Mouse (Mus musculus) CH12.LX (cell line): ENCODE measurements around the gene Pfkfb4. TPM values are rescaled to one million over a fixed set of nuclear protein-coding genes. Genes with fewer than 3 reads are reported as not detected.
A peak's percentile ranks its signal among the peaks of the same experiment; 100 is the strongest.

Experiments
- DNase-seq: peaks from one replicate; pipeline ENCODE4 v3.0.0-alpha.2; 2013; ENCODE audit errors: extremely low read depth
- H3K27ac ChIP-seq: 2 replicates; pipeline ENCODE4 v1.5.1; 2012; ENCODE audit warnings: low read depth, mild to moderate bottlenecking, control low read depth, moderate library complexity; ENCODE audit not compliant: insufficient read depth
- H3K27me3 ChIP-seq: replicated peaks from 2 replicates; pipeline ENCODE3; 2012; ENCODE audit warnings: inconsistent platforms
- H3K36me3 ChIP-seq, 2 experiments: replicated peaks in 1 of 2; 2 replicates each; pipeline versions ENCODE3 to v1.6.1; 2012; ENCODE audit warnings: inconsistent platforms in 1 of 2, low read length in 1 of 2, mild to moderate bottlenecking in 1 of 2, mixed read lengths in 1 of 2, moderate library complexity in 1 of 2; ENCODE audit not compliant: control insufficient read depth in 1 of 2, insufficient read depth in 1 of 2
- H3K4me1 ChIP-seq, 2 experiments: 2 replicates each; pipeline ENCODE4 v1.6.1; 2012; ENCODE audit warnings: inconsistent platforms in 1 of 2, moderate library complexity in 1 of 2; ENCODE audit not compliant: insufficient read depth in 2 of 2, control insufficient read depth in 1 of 2
- H3K4me2 ChIP-seq: 2 replicates; pipeline ENCODE4 v1.6.1; 2012; ENCODE audit warnings: low read depth, mild to moderate bottlenecking, control low read depth; ENCODE audit not compliant: poor library complexity, insufficient read depth, severe bottlenecking
- H3K4me3 ChIP-seq, 3 experiments: fragments of 150-350 bp in 1 of 3; sonication (generic) in 1 of 3; replicated peaks in 1 of 3; 2 replicates each; pipeline versions ENCODE3 to v1.5.1; 2011 to 2012; ENCODE audit warnings: low read depth in 2 of 3, low read length in 2 of 3, mild to moderate bottlenecking in 2 of 3, moderate library complexity in 2 of 3, control low read depth in 1 of 3, improper control_type of control experiment in 1 of 3, inconsistent platforms in 1 of 3, mixed read lengths in 1 of 3; ENCODE audit not compliant: poor library complexity in 1 of 3
- H3K79me2 ChIP-seq: replicated peaks from 2 replicates; pipeline ENCODE4 v1.6.1; 2012; ENCODE audit warnings: mild to moderate bottlenecking, moderate library complexity; ENCODE audit not compliant: control insufficient read depth, poor library complexity, insufficient read depth, severe bottlenecking; ENCODE audit errors: extremely low read depth
- H3K9ac ChIP-seq: 2 replicates; pipeline ENCODE4 v1.6.1; 2012; ENCODE audit warnings: low read depth, mild to moderate bottlenecking, control low read depth, moderate library complexity; ENCODE audit not compliant: insufficient read depth
- H3K9me3 ChIP-seq: replicated peaks from 2 replicates; pipeline ENCODE3; 2012; ENCODE audit warnings: low read length, inconsistent platforms, mixed read lengths
- BHLHE40 ChIP-seq: IDR thresholded peaks from 2 replicates; pipeline ENCODE4 v1.6.1; 2011; ENCODE audit warnings: mild to moderate bottlenecking, low read depth, low read length, improper control_type of control experiment
- CHD1 ChIP-seq: IDR thresholded peaks from 2 replicates; pipeline ENCODE4 v1.6.1; 2012; ENCODE audit warnings: low read depth, low read length, improper control_type of control experiment, inconsistent platforms
- CHD2 ChIP-seq: IDR thresholded peaks from 2 replicates; pipeline ENCODE4 v1.6.1; 2011; ENCODE audit warnings: low read length, improper control_type of control experiment
- CTCF ChIP-seq, 2 experiments: IDR thresholded peaks in 1 of 2; conservative IDR thresholded peaks in 1 of 2; 2 replicates each; pipeline ENCODE4 v1.5.1; 2011 to 2012; ENCODE audit warnings: low read depth in 2 of 2, low read length in 2 of 2, improper control_type of control experiment in 1 of 2, inconsistent platforms in 1 of 2, mild to moderate bottlenecking in 1 of 2, moderate library complexity in 1 of 2
- E2F4 ChIP-seq: IDR thresholded peaks from 2 replicates; pipeline ENCODE4 v1.6.1; 2011; ENCODE audit warnings: low read depth, low read length, improper control_type of control experiment; ENCODE audit not compliant: insufficient replicate concordance
- ELF1 ChIP-seq: IDR thresholded peaks from 2 replicates; pipeline ENCODE4 v1.6.1; 2014; ENCODE audit warnings: low read depth, mild to moderate bottlenecking, inconsistent platforms, low read length, improper control_type of control experiment
- EP300 ChIP-seq: IDR thresholded peaks from 2 replicates; pipeline ENCODE4 v1.6.1; 2011; ENCODE audit warnings: low read length, improper control_type of control experiment
- ETS1 ChIP-seq: conservative IDR thresholded peaks from 2 replicates; pipeline ENCODE4 v1.6.1; 2012; ENCODE audit warnings: low read depth, mild to moderate bottlenecking, inconsistent platforms, low read length, improper control_type of control experiment, moderate library complexity
- GABPA ChIP-seq: IDR thresholded peaks from 2 replicates; pipeline ENCODE4 v1.6.1; 2012; ENCODE audit warnings: low read depth, low read length, improper control_type of control experiment, inconsistent platforms; ENCODE audit not compliant: insufficient replicate concordance
- HCFC1 ChIP-seq: IDR thresholded peaks from 2 replicates; pipeline ENCODE4 v1.6.1; 2012; ENCODE audit warnings: low read depth, mild to moderate bottlenecking, inconsistent platforms, low read length, improper control_type of control experiment
- IRF4 ChIP-seq: IDR thresholded peaks from 2 replicates; pipeline ENCODE4 v1.6.1; 2014; ENCODE audit warnings: low read depth, mild to moderate bottlenecking, inconsistent platforms, low read length, improper control_type of control experiment
- JUN ChIP-seq: IDR thresholded peaks from 2 replicates; pipeline ENCODE4 v1.6.1; 2011; ENCODE audit warnings: low read depth, mild to moderate bottlenecking, low read length, improper control_type of control experiment, moderate library complexity; ENCODE audit not compliant: insufficient read depth
- JUND ChIP-seq: conservative IDR thresholded peaks from 2 replicates; pipeline ENCODE4 v1.6.1; 2011; ENCODE audit warnings: low read depth, low read length, improper control_type of control experiment
- KAT2A ChIP-seq: IDR thresholded peaks from 2 replicates; pipeline ENCODE4 v1.6.1; 2012; ENCODE audit warnings: low read length, improper control_type of control experiment, inconsistent platforms; ENCODE audit not compliant: insufficient replicate concordance
- MAFK ChIP-seq: IDR thresholded peaks from 2 replicates; pipeline ENCODE4 v1.6.1; 2011; ENCODE audit warnings: low read length, improper control_type of control experiment; ENCODE audit not compliant: insufficient replicate concordance
- MAX ChIP-seq: IDR thresholded peaks from 2 replicates; pipeline ENCODE4 v1.6.1; 2011; ENCODE audit warnings: low read length, improper control_type of control experiment
- MAZ ChIP-seq: IDR thresholded peaks from 2 replicates; pipeline ENCODE4 v1.6.1; 2012; ENCODE audit warnings: low read depth, mild to moderate bottlenecking, inconsistent platforms, low read length, improper control_type of control experiment, moderate library complexity
- MEF2A ChIP-seq: IDR thresholded peaks from 2 replicates; pipeline ENCODE4 v1.6.1; 2014; ENCODE audit warnings: low read depth, mild to moderate bottlenecking, inconsistent platforms, low read length, improper control_type of control experiment, borderline replicate concordance
- MYC ChIP-seq: IDR thresholded peaks from 2 replicates; pipeline ENCODE4 v1.6.1; 2011; ENCODE audit warnings: low read depth, mild to moderate bottlenecking, improper control_type of control experiment, low read length
- NELFE ChIP-seq: IDR thresholded peaks from 2 replicates; pipeline ENCODE4 v1.6.1; 2011; ENCODE audit warnings: low read depth, low read length, improper control_type of control experiment
- NRF1 ChIP-seq: IDR thresholded peaks from 2 replicates; pipeline ENCODE4 v1.6.1; 2014; ENCODE audit warnings: low read depth, mild to moderate bottlenecking, inconsistent platforms, low read length, improper control_type of control experiment, moderate library complexity
- PAX5 ChIP-seq: IDR thresholded peaks from 2 replicates; pipeline ENCODE4 v1.6.1; 2012; ENCODE audit warnings: low read length, inconsistent platforms, mixed read lengths
- POLR2A ChIP-seq: IDR thresholded peaks from 2 replicates; pipeline ENCODE4 v1.6.1; 2011; ENCODE audit warnings: low read depth, mild to moderate bottlenecking, improper control_type of control experiment, low read length
- POLR2AphosphoS2 ChIP-seq: IDR thresholded peaks from 2 replicates; pipeline ENCODE4 v1.6.1; 2011; ENCODE audit warnings: low read depth, low read length, improper control_type of control experiment
- RAD21 ChIP-seq: IDR thresholded peaks from 2 replicates; pipeline ENCODE4 v1.6.1; 2011; ENCODE audit warnings: low read depth, mild to moderate bottlenecking, low read length, improper control_type of control experiment, moderate library complexity
- RCOR1 ChIP-seq: conservative IDR thresholded peaks from 2 replicates; pipeline ENCODE4 v1.6.1; 2012; ENCODE audit warnings: low read depth, mild to moderate bottlenecking, inconsistent platforms, low read length, improper control_type of control experiment
- SIN3A ChIP-seq: IDR thresholded peaks from 2 replicates; pipeline ENCODE4 v1.6.1; 2012; ENCODE audit warnings: low read length, improper control_type of control experiment, inconsistent platforms
- SMC3 ChIP-seq: IDR thresholded peaks from 2 replicates; pipeline ENCODE4 v1.6.1; 2011; ENCODE audit warnings: low read depth, low read length, improper control_type of control experiment
- TBP ChIP-seq: conservative IDR thresholded peaks from 2 replicates; pipeline ENCODE4 v1.6.1; 2011; ENCODE audit warnings: low read depth, low read length, improper control_type of control experiment
- TCF12 ChIP-seq: IDR thresholded peaks from 2 replicates; pipeline ENCODE4 v1.6.1; 2014; ENCODE audit warnings: low read depth, mild to moderate bottlenecking, inconsistent platforms, low read length, improper control_type of control experiment
- UBTF ChIP-seq: IDR thresholded peaks from 2 replicates; pipeline ENCODE4 v1.6.1; 2012; ENCODE audit warnings: low read depth, mild to moderate bottlenecking, inconsistent platforms, low read length, improper control_type of control experiment, moderate library complexity
- USF1 ChIP-seq: IDR thresholded peaks from 2 replicates; pipeline ENCODE4 v1.6.1; 2014; ENCODE audit warnings: low read depth, mild to moderate bottlenecking, inconsistent platforms, low read length, improper control_type of control experiment
- USF2 ChIP-seq: conservative IDR thresholded peaks from 2 replicates; pipeline ENCODE4 v1.6.1; 2011; ENCODE audit warnings: low read depth, low read length, improper control_type of control experiment
- ZC3H11A ChIP-seq: IDR thresholded peaks from 2 replicates; pipeline ENCODE4 v1.6.1; 2012; ENCODE audit warnings: low read depth, mild to moderate bottlenecking, inconsistent platforms, low read length, improper control_type of control experiment
- ZKSCAN1 ChIP-seq: IDR thresholded peaks from 2 replicates; pipeline ENCODE4 v1.6.1; 2012; ENCODE audit warnings: low read depth, inconsistent platforms, low read length, improper control_type of control experiment, borderline replicate concordance
- ZNF384 ChIP-seq: IDR thresholded peaks from 2 replicates; pipeline ENCODE4 v1.6.1; 2012; ENCODE audit warnings: low read depth, low read length, improper control_type of control experiment, inconsistent platforms
- dilution Hi-C: fragments of 300-500 bp; cut with MboI; formaldehyde crosslinking; loops from 2 replicates; pipeline ENCODE4 v1.14.3; 2020; ENCODE audit warnings: low sequenced_read_pairs; ENCODE audit not compliant: extremely low pct_unique_long_range_greater_than_20kb, extremely low pct_ligation_motif_present
- in situ Hi-C: fragments of 300-500 bp; cut with MboI; formaldehyde crosslinking; loops from 3 replicates; pipeline ENCODE4 v1.14.3; 2019; ENCODE audit warnings: low sequenced_read_pairs, low pct_ligation_motif_present, low pct_unique_long_range_greater_than_20kb, mixed read lengths
- polyA plus RNA-seq: library from polyadenylated mRNA; unstranded; fragments of >175 nt; gene quantifications from 2 replicates; pipeline ENCODE4 v1.2.1, GENCODE M21; 2012; ENCODE audit warnings: low read depth; ENCODE audit not compliant: insufficient read length
- total RNA-seq, 2 experiments: library from RNA; depleted of rRNA; stranded (reverse); fragments of 300-350 nt in 1 of 2; fragments of >200 nt in 1 of 2; gene quantifications; 2 replicates each; pipeline ENCODE4 v1.2.3; 2012 to 2014

Pfkfb4 gene
- total and polyA plus RNA-seq, 3 experiments, result 5.1 to 6.7 (median 5.9) TPM

- TF ChIP-seq JUN, result no peak
- no peak for TF ChIP-seq UBTF
- no peak for TF ChIP-seq PAX5
- TF ChIP-seq SMC3, result peak; percentile 85
- TF ChIP-seq POLR2AphosphoS2, result no peak
- TF ChIP-seq RAD21, result peak; percentile 76
- no peak for TF ChIP-seq TCF12
- TF ChIP-seq USF2, result no peak
- peak; percentile 28 for TF ChIP-seq ZC3H11A
- no peak for TF ChIP-seq MYC
Measured at GRCm38 (mm10) chr9:109046306-109046705, 54.7 kb downstream of the Pfkfb4 start (continued).

GRCm38 (mm10) chr9:109049316-109049715 is 57.7 kb downstream of the Pfkfb4 start:
- peaks cover 15 to 37% of the 10 kb centered on the region in 2 experiments for H3K4me1 ChIP-seq
- H3K36me3 ChIP-seq, result peaks cover 0 to 15% of the 10 kb centered on the region in 2 experiments
- no peaks in the 10 kb centered on the region for H3K9me3 ChIP-seq
- dilution Hi-C loops (no loop called here), in situ Hi-C loops (loop anchor here (5.0 kb wide), 1 partner anchor 42 kb away; no protein-coding TSS in a partner anchor)
- H3K4me3 ChIP-seq, result peak overlapping the region; percentile 67 to 91 (median 80)
- peak overlapping the region; percentile 88 for H3K4me2 ChIP-seq
- no peaks in the 10 kb centered on the region for H3K27me3 ChIP-seq
- DNase-seq, result no peak
- H3K27ac ChIP-seq, result peak overlapping the region; percentile 93; the same call in 1 of the 2 replicates
- H3K79me2 ChIP-seq, result peaks cover 47% of the 10 kb centered on the region
- peak overlapping the region; percentile 67 for H3K9ac ChIP-seq
- TF ChIP-seq HCFC1, result no peak
- peak in 1 of 2 experiments; percentile 54; a peak in 2 of 4 replicates for TF ChIP-seq CTCF (conservative IDR thresholded peaks at IDR 0.05 in 1 of 2, IDR thresholded peaks at IDR 0.05 in 1 of 2; ENCODE audit: low read depth in 2 of 2, low read length in 2 of 2)
- TF ChIP-seq CHD2, result no peak
- TF ChIP-seq IRF4, result no peak
- no peak for TF ChIP-seq TBP
- 0 out of 2 replicates have a peak, but pooled peaks have one; percentile 66 for TF ChIP-seq MYC
- no peak for TF ChIP-seq POLR2AphosphoS2
- no peak for TF ChIP-seq JUND
- TF ChIP-seq SIN3A, result no peak
- TF ChIP-seq E2F4, result no peak
- no peak for TF ChIP-seq ZC3H11A
- no peak for TF ChIP-seq MAFK
- no peak for TF ChIP-seq USF1
- TF ChIP-seq RCOR1, result no peak
- TF ChIP-seq EP300, result no peak
- TF ChIP-seq RAD21, result no peak; the same call in 1 of the 2 replicates
- TF ChIP-seq JUN, result no peak
- TF ChIP-seq UBTF, result no peak
- TF ChIP-seq ZNF384, result peak; percentile 77
- no peak for TF ChIP-seq MEF2A
- no peak for TF ChIP-seq KAT2A
- 0 out of 2 replicates have a peak, but pooled peaks have one; percentile 9 for TF ChIP-seq CHD1
- no peak for TF ChIP-seq USF2
- TF ChIP-seq ETS1, result no peak
- no peak for TF ChIP-seq POLR2A
- TF ChIP-seq SMC3, result 0 out of 2 replicates have a peak, but pooled peaks have one; percentile 15
- no peak for TF ChIP-seq TCF12
- TF ChIP-seq GABPA, result no peak
- no peak for TF ChIP-seq ZKSCAN1
- TF ChIP-seq NELFE, result no peak
- TF ChIP-seq PAX5, result no peak
- TF ChIP-seq MAZ, result no peak
- no peak for TF ChIP-seq BHLHE40
- no peak for TF ChIP-seq NRF1
- no peak for TF ChIP-seq MAX
- TF ChIP-seq ELF1, result no peak
